Mouse (Mus musculus): Measurements from ENCODE around the gene Ch25h. TPM values are rescaled to one million over a fixed set of nuclear protein-coding genes. Genes with fewer than 3 reads are reported as not detected.

Ch25h gene
- polyA plus RNA-seq, 1 experiment from 2014 or later: not detected

DNA sequence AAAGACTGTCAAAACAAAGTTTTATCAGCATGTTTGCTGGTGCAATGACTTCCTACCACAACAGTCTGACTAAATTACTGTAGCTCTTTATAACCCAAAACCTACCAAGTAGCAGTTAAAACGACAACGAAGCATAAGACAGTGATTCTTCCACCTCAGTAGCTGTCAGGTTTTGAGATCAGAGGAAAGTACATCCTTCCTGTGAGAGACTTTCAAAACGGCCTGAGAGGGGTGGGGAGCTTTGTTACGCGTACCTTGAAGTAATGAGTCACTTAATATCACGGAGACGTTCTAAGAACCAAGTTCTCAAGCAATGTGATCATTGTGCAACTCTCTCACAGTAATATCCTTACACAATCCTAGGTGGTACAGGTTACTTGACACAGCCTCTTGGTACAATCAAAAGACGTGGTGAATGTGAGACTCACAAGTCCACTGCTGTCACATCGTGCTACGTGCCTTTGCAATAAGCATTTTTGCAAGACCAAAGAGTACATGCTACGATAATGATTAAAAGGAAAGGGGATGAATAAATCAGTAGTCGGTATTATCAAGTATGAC, 30.3 kb upstream of the Ch25h start:
- no peak overlapping the region for H3K27ac ChIP-seq
- 80% methylated on average over 12 of the region's 12 CpGs for WGBS (ENCODE audit: missing documents)
- peaks cover 86% of the 10 kb centered on the region for H3K36me3 ChIP-seq (ENCODE audit: inconsistent target)
- H3K79me2 ChIP-seq (ENCODE audit: inconsistent target): peaks cover 90% of the 10 kb centered on the region
- H3K4me3 ChIP-seq (ENCODE audit: inconsistent target): no peak overlapping the region

DNA sequence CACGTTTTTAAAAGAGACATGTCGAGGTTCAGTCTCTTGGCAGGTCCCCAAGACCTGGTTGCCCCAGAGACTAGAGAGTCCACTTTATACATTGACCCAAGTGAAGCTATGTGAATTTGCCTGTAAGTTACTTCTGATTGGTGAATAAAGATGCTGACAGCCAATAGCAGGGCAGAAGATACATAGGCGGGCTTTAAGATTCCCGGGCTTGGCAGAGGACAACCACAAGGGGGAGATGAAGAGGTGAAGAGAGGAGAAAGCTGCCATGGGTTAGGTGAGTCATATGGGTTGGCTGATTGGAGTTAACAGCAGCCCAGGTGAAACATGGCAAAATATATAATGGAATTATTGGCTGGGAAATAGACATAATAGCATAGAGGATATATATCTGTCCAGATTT, 25.8 kb upstream of the Ch25h start:
- Histone ChIP-seq H3K36me3 (ENCODE audit: inconsistent target) (peaks cover 86% of the 10 kb centered on the region), H3K27ac (no peak overlapping the region), H3K4me3 (ENCODE audit: inconsistent target) (no peak overlapping the region), H3K79me2 (ENCODE audit: inconsistent target) (peaks cover 45% of the 10 kb centered on the region)
- 37% methylated on average over 4 of the region's 4 CpGs for WGBS (ENCODE audit: missing documents)

DNA sequence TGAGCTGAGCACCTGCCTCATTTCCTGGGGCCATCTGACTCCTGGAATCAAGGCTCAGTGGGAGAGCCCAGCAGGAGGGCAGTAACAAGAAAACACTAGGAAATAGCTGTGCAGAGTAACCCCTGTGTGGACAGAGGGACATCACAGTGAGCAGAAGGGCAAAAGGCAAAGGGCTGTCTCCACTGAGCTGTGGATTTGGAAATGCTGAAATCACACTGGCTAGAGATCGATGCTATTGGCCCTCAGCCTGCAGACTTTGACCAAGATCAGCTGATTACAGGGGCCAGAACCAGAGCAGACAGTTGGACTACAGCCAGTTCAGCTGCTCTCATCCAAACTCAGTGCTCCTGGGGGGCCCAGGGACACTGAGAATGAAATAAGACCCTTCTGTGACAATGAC, 21.4 kb upstream of the Ch25h start:
- peaks cover 6% of the 10 kb centered on the region; the same call in 1 of the 2 replicates for H3K79me2 ChIP-seq (ENCODE audit: inconsistent target)
- H3K4me3 ChIP-seq (ENCODE audit: inconsistent target): no peak overlapping the region
- WGBS (ENCODE audit: missing documents): 100% methylated on average over 1 of the region's 1 CpGs
- H3K27ac ChIP-seq: no peak overlapping the region
- peaks cover 74% of the 10 kb centered on the region for H3K36me3 ChIP-seq (ENCODE audit: inconsistent target)

DNA sequence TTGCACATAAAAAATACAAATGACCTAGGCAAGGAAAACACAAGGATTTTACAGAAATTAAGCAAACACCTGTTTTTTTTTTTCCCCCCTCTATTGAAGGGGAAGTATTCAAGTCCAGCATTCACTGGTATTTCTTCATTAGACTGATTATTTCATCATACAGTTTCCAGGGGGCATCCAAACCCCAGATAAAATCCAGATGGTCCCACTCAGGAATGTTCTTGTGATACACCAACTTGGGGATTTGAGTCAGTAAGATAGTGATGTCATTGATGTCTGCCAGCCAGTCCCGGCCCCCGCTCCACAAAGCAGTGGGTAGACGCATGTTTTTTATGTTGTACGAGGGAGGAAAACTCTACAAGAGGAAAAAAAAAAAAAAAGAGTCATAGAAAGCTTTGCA, 18.9 kb upstream of the Ch25h start:
- 89% methylated on average over 4 of the region's 4 CpGs for WGBS (ENCODE audit: missing documents)
- Histone ChIP-seq H3K4me3 (ENCODE audit: inconsistent target) (no peak overlapping the region), H3K79me2 (ENCODE audit: inconsistent target) (no peaks in the 10 kb centered on the region; the same call in 1 of the 2 replicates), H3K36me3 (ENCODE audit: inconsistent target) (peaks cover 51% of the 10 kb centered on the region), H3K27ac (no peak overlapping the region)

DNA sequence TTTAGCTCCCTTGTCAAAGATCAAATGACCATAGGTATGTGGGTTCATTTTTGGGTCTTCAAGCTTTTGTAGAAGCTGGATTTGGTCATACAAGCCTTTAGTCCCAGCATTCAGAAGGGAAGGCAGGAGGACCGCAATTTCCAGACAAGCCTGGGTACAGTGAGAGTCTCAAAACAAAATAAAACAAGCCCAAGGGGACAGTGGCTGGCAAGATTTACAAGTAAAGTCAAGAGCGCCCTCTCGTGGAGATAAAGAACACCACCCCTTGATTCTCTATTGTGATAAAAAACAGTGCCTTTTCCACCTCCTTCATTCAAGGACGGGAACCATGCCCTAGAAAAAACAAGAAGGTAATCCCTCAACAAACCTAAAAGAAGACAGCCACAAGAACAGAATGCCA, 8.6 kb upstream of the Ch25h start:
- Histone ChIP-seq H3K27ac (no peak overlapping the region), H3K36me3 (ENCODE audit: inconsistent target) (no peaks in the 10 kb centered on the region), H3K4me3 (ENCODE audit: inconsistent target) (no peak overlapping the region), H3K79me2 (ENCODE audit: inconsistent target) (no peaks in the 10 kb centered on the region)
- 22% methylated on average over 4 of the region's 4 CpGs for WGBS (ENCODE audit: missing documents)

DNA sequence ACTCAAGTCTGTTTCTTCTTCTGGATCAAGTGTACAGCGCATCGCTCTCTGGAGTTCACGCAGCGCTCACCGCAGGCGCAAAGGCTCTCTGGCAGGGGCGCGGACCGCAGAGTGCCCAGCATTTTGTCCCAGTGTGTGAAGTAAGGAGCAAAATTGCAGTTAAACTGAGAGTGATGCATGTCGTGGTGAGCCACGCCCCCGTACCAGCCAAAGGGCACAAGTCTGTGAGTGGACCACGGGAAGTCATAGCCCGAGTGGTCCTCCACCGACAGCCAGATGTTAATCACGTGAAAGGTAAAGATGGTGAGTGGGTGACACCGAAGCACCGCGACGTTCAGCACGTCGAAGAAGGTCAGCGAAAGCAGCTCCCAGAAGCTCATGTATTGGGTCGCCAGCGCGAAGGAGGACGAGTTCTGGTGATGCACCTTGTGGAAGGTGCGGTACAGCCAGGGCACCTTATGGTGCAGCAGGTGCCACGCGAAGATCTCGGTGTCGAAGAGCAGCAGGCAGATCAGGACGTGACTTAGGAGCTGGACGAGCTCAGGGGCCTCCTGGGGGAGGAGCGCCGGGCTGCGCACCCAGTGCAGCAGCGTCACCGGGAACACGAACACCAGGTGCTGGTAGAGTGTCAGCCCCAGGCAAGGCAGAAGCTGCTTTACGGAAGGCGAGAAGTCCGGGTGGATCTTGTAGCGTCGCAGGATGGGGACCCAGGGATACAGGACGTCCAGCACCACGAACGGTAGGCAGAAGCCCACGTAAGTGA, 555 bp downstream of the Ch25h start:
- no peaks in the 10 kb centered on the region for H3K36me3 ChIP-seq (ENCODE audit: inconsistent target)
- no peaks in the 10 kb centered on the region for H3K79me2 ChIP-seq (ENCODE audit: inconsistent target)
- H3K27ac ChIP-seq: no peak overlapping the region
- peak overlapping the region; percentile 53 for H3K4me3 ChIP-seq (ENCODE audit: inconsistent target)
- 16% methylated on average over 45 of the region's 49 CpGs for WGBS (ENCODE audit: missing documents)

DNA sequence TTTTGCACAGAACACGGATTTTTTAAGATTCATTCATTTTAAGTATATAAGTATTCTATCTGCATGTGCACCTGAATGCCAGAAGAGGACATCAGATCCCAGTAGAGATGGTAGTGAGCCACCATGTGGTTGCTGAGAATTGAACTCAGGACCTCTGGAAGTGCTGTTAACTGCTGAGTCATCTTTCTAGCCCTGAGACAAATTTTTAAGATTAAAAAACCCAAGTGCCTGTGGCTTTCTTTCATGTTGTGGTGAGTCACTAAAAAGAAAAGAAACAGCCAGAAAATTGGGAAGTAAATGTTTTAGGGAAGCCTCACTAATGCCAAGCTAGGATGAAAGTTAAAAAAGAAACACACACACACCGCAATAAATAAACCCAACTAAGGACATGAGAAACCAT, 3.3 kb downstream of the Ch25h start:
- Histone ChIP-seq H3K27ac (peak overlapping the region; percentile 31), H3K4me3 (ENCODE audit: inconsistent target) (no peak overlapping the region), H3K79me2 (ENCODE audit: inconsistent target) (no peaks in the 10 kb centered on the region), H3K36me3 (ENCODE audit: inconsistent target) (no peaks in the 10 kb centered on the region)
- 40% methylated on average over 2 of the region's 2 CpGs for WGBS (ENCODE audit: missing documents)

DNA sequence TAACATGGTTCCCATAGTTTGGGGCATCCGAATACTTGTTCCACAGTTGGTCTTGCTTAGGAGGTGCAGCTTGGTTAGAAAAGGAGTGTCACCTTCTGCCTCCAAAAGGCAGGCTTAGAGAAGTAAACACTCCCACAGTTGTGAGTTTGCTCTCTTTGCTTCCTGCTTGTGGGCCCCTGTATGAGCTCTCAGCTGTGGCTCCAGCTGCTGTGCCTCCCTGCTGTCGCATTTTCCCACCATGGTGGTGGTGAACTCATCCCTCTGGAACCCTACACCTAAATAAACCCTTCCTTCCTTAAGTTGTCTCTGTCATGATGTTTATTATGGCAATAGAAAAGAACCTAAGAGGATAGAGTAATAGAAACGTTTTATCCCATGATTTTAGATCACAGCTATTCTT, 6.2 kb downstream of the Ch25h start:
- H3K27ac ChIP-seq: no peak overlapping the region
- no peaks in the 10 kb centered on the region for H3K36me3 ChIP-seq (ENCODE audit: inconsistent target)
- H3K79me2 ChIP-seq (ENCODE audit: inconsistent target): no peaks in the 10 kb centered on the region
- WGBS (ENCODE audit: missing documents): 76% methylated on average over 3 of the region's 3 CpGs
- no peak overlapping the region for H3K4me3 ChIP-seq (ENCODE audit: inconsistent target)

DNA sequence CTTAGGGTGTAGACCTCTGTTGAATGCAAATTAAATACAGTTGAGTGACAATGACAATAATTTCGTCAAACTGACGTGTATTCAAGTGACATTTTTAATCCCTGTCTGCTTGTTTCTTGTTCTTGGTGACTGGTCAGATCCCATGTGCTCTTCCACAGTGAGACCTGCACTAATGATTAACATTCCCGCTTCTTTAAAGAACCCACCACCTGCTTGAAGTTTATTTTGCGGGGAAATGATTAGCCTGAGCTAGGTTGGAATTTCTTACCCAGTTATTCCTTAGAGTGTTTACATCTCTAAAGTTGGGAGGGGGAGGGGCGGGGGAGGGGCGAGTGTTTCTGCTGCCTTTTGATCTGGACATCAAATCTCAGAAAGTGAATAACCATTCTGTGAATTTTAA, 6.7 kb downstream of the Ch25h start:
- no peaks in the 10 kb centered on the region for H3K36me3 ChIP-seq (ENCODE audit: inconsistent target)
- no peaks in the 10 kb centered on the region for H3K79me2 ChIP-seq (ENCODE audit: inconsistent target)
- WGBS (ENCODE audit: missing documents): 85% methylated on average over 6 of the region's 6 CpGs
- H3K4me3 ChIP-seq (ENCODE audit: inconsistent target): no peak overlapping the region
- no peak overlapping the region for H3K27ac ChIP-seq

DNA sequence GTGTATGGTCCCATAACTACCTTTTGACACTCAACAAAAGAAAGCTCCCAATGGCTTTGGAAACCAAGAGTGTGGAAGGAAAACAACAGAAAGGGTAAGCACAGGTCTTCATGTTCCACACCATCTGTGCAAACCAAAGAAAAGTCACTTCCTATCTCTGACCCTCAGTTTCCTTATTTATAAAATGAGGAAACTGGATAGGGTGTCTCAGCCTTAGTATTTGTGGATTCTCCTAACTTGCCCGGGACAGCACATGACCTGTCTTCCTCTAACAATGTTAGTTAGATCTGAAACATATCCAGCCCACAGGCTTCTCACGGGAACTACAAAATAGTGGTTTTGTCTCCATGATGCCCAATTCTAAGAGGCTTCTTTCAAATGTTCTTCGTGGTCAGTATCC, 10.5 kb downstream of the Ch25h start:
- no peaks in the 10 kb centered on the region for H3K36me3 ChIP-seq (ENCODE audit: inconsistent target)
- WGBS (ENCODE audit: missing documents): 27% methylated on average over 3 of the region's 3 CpGs

DNA sequence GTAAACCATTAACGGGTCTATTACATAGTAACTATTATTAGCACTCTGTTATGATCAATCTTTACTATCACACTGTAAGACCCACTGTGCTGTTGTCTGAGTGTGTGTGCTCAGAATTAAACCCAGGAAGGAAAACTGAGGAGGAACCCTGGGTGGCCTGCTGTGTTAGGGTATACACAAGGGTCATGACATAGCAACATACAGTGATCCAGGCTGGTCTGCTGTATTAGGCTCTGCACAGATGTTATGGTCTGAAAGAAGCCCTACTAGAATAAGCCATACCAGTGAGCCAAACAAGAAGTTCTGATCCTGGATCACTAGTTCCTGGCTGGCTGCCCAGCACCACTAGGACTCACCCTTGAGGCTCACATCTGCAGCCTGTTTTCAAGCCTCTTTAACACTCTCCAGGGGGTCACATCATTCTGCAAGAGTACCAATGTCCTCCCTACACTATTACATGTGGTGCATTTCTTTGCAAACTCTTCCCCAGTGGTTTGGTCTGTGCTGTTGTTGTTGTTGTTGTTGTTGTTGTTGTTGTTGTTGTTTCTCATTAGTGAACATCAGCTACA, 13.4 kb downstream of the Ch25h start:
- Histone ChIP-seq H3K4me3 (ENCODE audit: inconsistent target) (no peak overlapping the region), H3K36me3 (ENCODE audit: inconsistent target) (no peaks in the 10 kb centered on the region), H3K79me2 (ENCODE audit: inconsistent target) (no peaks in the 10 kb centered on the region), H3K27ac (no peak overlapping the region)
- 92% methylated on average over 1 of the region's 1 CpGs for WGBS (ENCODE audit: missing documents)

More for the DNA sequence above, 10.5 kb downstream of the Ch25h start:
- Histone ChIP-seq H3K27ac (peak overlapping the region; percentile 66), H3K4me3 (ENCODE audit: inconsistent target) (no peak overlapping the region), H3K79me2 (ENCODE audit: inconsistent target) (no peaks in the 10 kb centered on the region)

DNA sequence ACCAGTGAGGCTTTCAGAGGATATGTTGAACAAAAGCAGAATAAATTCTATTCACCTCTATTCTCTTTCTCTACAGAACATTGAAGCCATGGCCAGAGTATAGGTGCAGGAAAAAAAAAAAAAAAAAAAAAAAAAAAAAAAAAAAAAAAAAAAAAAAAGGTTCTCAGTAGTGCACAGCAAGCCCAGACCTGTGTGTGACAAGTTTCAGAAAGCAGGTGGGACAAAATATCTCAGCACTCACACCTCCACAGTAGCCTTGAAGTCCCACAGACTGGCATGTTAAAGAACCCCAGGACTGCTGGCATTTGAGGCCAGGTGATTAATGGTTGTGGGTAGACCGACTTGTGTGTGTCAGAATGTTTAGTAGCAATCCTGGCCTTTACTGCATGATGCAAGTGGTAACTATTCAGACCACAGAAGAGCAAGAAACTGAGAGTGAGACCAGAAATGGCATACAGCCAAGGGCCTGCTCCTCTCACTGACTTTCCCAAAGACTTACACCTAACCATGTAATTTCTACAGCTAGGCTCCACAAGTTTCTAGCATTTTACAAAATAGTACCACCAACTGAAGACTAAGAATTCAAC, 24.1 kb downstream of the Ch25h start:
- Histone ChIP-seq H3K79me2 (ENCODE audit: inconsistent target) (no peaks in the 10 kb centered on the region), H3K36me3 (ENCODE audit: inconsistent target) (no peaks in the 10 kb centered on the region), H3K4me3 (ENCODE audit: inconsistent target) (no peak overlapping the region), H3K27ac (no peak overlapping the region)
- WGBS (ENCODE audit: missing documents): 33% methylated on average over 1 of the region's 1 CpGs

DNA sequence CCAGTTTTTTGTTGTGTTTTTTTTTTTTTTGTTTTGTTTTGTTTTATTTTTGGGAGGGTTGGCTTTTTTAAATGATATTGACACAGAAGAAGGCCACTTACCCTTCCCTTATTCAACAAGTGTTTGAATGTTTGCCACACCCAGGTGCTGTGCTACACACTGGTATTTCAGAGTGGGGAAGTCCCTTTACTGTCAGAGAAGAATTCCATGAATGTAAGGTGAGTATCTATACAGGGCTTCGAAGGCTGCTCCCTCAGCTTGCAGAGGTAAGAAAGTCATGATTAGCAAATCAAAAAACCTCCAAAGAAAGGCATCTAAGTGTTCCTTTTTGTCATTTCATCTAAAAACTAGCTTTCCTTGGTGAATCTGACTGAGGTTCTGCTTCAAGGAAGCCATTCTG, 26.1 kb downstream of the Ch25h start:
- WGBS (ENCODE audit: missing documents): 92% methylated on average over 1 of the region's 1 CpGs
- Histone ChIP-seq H3K36me3 (ENCODE audit: inconsistent target) (no peaks in the 10 kb centered on the region), H3K27ac (no peak overlapping the region), H3K4me3 (ENCODE audit: inconsistent target) (no peak overlapping the region), H3K79me2 (ENCODE audit: inconsistent target) (no peaks in the 10 kb centered on the region)

DNA sequence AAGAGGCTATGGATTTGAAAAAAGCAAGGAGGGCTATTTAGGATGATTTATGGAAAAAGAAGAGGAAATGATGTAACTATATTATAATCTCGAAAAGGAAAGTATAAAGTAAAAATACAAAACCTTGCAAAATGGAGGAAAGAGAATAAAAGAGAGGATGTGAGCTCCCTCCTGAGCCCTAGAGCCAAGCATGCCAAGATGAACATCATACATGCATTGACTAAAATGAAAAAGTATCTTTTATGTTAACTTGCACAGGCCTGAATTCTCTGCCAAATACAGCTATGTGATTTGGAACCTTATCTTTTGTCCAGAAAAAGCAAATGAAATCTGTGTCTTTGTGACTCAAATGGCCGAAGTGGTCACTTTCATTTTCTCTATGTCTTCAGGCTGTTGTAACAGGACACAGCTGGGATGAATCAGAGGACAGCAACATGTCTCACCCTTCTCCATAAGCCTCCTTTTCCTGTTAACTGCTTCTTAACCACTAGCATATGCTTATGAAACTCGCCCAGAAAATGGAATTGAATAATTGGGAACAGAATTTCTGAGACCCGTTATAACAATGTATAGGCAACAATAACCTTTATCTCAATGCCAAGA, 29.5 kb downstream of the Ch25h start:
- H3K36me3 ChIP-seq (ENCODE audit: inconsistent target): no peaks in the 10 kb centered on the region
- H3K27ac ChIP-seq: peak overlapping the region; percentile 59
- peak overlapping the region; percentile 17 for H3K4me3 ChIP-seq (ENCODE audit: inconsistent target)
- no peaks in the 10 kb centered on the region for H3K79me2 ChIP-seq (ENCODE audit: inconsistent target)
- 29% methylated on average over 4 of the region's 4 CpGs for WGBS (ENCODE audit: missing documents)

DNA sequence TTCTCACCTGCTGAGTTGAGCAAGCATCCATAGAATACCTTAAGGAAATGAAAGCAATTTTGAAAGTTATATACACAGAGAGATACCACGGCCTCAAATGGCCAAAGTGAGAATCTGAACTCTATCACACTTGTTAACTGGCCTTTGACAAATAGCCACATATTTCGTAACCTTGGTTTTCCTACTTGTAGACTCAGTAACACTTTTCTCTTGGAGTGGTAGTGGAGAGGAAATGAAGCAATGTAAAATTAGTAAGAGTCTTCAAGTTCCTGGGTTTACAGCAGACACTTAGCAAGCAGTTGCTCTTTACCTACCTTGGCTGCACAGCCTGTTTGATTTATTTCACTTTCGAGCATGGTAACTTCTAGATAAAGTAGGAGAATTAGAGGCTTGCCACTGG, 30.2 kb downstream of the Ch25h start:
- peak overlapping the region; percentile 17; the same call in 1 of the 2 replicates for H3K4me3 ChIP-seq (ENCODE audit: inconsistent target)
- 8% methylated on average over 3 of the region's 3 CpGs for WGBS (ENCODE audit: missing documents)
- H3K36me3 ChIP-seq (ENCODE audit: inconsistent target): no peaks in the 10 kb centered on the region
- H3K79me2 ChIP-seq (ENCODE audit: inconsistent target): no peaks in the 10 kb centered on the region
- peak overlapping the region; percentile 59 for H3K27ac ChIP-seq

Measured in macrophage (primary cell).